Mouse (Mus musculus) MEL (cell line): ENCODE data around the gene Hoxd8.

Experiments
- JUND ChIP-seq: IDR thresholded peaks from 2 replicates; pipeline ENCODE4 v1.6.1; 2011; ENCODE audit warnings: low read depth, mild to moderate bottlenecking, improper control_type of control experiment, low read length
- RAD21 ChIP-seq: IDR thresholded peaks from 2 replicates; pipeline ENCODE4 v1.6.1; 2011; ENCODE audit warnings: mild to moderate bottlenecking, low read depth, low read length, improper control_type of control experiment
- ZNF384 ChIP-seq: IDR thresholded peaks from 2 replicates; pipeline ENCODE4 v1.6.1; 2012; ENCODE audit warnings: low read depth, mild to moderate bottlenecking, inconsistent platforms, low read length, improper control_type of control experiment

DNA sequence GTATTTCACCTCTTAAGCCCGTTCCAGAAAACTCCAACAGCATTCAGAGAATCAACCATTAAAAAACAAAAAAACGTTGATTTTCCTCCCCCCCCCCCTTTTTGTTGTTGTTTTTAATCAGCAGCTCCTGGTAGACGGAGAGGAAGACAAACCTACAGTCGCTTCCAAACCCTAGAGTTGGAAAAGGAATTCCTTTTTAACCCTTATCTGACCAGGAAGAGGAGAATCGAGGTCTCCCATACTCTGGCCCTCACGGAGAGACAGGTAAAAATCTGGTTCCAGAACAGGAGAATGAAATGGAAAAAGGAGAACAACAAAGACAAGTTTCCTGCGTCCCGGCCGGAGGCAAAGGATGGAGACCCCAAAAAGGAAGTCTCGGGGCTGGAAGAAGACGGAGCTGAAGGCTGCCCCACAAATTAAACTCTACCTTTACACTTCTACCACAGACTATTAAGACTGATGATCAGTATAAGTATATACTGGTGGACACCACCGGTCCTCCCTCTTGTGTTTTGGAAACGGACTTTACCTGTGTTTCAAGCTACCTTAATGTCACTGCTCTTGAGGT, 2.1 kb downstream of the Hoxd8 start:
- TF ChIP-seq JUND = no peak
- no peak for TF ChIP-seq RAD21
- TF ChIP-seq ZNF384 = no peak
